Mouse (Mus musculus): ENCODE results near the gene Hoxc10.

Gene Hoxc10

GRCm38 (mm10) chr15:102945185-102946077, 21.2 kb upstream of the Hoxc10 start:
- no peak for DNase-seq (ENCODE audit: low spot score)

- no peak for DNase-seq (ENCODE audit: low spot score)
Measured at GRCm38 (mm10) chr15:102947276-102947675, 19.3 kb upstream of the Hoxc10 start.

GRCm38 (mm10) chr15:102948842-102949241, 17.8 kb upstream of the Hoxc10 start:
- no peak for DNase-seq (ENCODE audit: low spot score)

GRCm38 (mm10) chr15:102949696-102950095, 16.9 kb upstream of the Hoxc10 start:
- DNase-seq (ENCODE audit: low spot score): no peak

- DNase-seq (ENCODE audit: low spot score): no peak
Measured at GRCm38 (mm10) chr15:102950877-102951276, 15.7 kb upstream of the Hoxc10 start.

- no peak for DNase-seq (ENCODE audit: low spot score)
Measured at GRCm38 (mm10) chr15:102953561-102953960, 13.0 kb upstream of the Hoxc10 start.

- DNase-seq (ENCODE audit: low spot score): no peak
Measured at GRCm38 (mm10) chr15:102954192-102955006, 12.2 kb upstream of the Hoxc10 start, which contains the start of gene Hoxc11. TSS of gene Hoxc11 (plus strand) at chr15:102954427.

- DNase-seq (ENCODE audit: low spot score): no peak
Measured at GRCm38 (mm10) chr15:102955007-102955382, 11.6 kb upstream of the Hoxc10 start.

- DNase-seq (ENCODE audit: low spot score): no peak
Measured at GRCm38 (mm10) chr15:102955833-102956640, 10.6 kb upstream of the Hoxc10 start.

- no peak for DNase-seq (ENCODE audit: low spot score)
Measured at GRCm38 (mm10) chr15:102956906-102957305, 9.7 kb upstream of the Hoxc10 start.

GRCm38 (mm10) chr15:102959663-102960191, 6.9 kb upstream of the Hoxc10 start:
- no peak for DNase-seq (ENCODE audit: low spot score)

- no peak for DNase-seq (ENCODE audit: low spot score)
Measured at GRCm38 (mm10) chr15:102961728-102962127, 4.9 kb upstream of the Hoxc10 start.

- DNase-seq (ENCODE audit: low spot score): no peak
Measured at GRCm38 (mm10) chr15:102962492-102962891, 4.1 kb upstream of the Hoxc10 start.

GRCm38 (mm10) chr15:102963259-102963658, 3.3 kb upstream of the Hoxc10 start:
- no peak for DNase-seq (ENCODE audit: low spot score)

- DNase-seq (ENCODE audit: low spot score): no peak
Measured at GRCm38 (mm10) chr15:102963671-102964640, 2.6 kb upstream of the Hoxc10 start.

GRCm38 (mm10) chr15:102965003-102965891, 1.3 kb upstream of the Hoxc10 start:
- no peak for DNase-seq (ENCODE audit: low spot score)

- DNase-seq (ENCODE audit: low spot score): peak; percentile 88
Measured at GRCm38 (mm10) chr15:102965892-102966775, 462 bp upstream of the Hoxc10 start.

GRCm38 (mm10) chr15:102967312-102967510, 615 bp downstream of the Hoxc10 start, which contains the start of gene Hoxc5:
TSS of gene Hoxc5 (plus strand) at chr15:102967443.
- DNase-seq (ENCODE audit: low spot score): no peak

Measured in urinary bladder, postnatal 14 days (tissue).